Mouse (Mus musculus) lung, postnatal 4 days (tissue): ENCODE results near the gene Mrpl43.

Source experiments
- DNase-seq, 2 experiments: peaks; one replicate each; pipeline ENCODE4 v3.0.0; 2021

Gene Mrpl43

DNA sequence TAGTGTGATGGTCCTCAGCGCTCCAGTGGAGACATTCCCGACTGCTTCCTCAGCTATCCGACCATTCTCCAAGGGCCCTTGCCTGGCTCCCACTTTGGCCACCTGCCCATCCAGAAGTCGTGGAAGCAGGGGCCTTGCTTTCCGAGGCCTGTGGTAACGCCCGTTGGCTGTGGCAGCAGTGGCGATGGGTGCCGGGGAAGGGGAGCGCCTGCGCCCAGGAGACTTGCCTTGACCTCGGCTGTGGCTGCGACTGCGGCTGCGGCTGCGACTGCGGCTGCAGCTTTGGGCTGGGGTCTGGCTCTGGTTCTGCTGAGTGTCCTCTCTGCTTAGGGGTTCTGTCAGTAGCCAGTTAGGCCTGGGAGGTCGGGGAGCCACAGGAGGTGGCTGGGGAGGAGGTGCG is 22.5 kb upstream of the Mrpl43 start:
- peak in 1 of 2 experiments; percentile 30 for DNase-seq

DNA sequence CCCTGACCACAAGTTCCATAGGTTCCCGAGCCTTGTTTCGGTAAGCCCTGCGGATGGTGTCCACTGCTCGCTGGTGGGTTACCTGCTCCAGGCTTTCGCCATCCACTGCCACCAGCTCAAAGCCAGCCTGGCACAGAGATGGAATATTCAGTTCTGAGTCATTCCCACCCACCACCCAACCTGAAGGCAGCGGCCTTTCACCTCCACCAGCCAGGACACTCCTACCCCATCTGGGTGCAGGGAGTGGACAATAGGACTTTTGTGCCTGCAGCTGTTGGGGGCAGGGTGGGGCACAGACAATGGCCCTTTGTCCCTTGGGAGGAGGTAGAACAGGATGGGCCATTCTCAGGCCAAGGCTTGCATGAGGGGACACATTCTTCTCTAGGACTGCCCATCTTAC is 21.6 kb upstream of the Mrpl43 start:
- peak in 1 of 2 experiments; percentile 22 for DNase-seq

DNA sequence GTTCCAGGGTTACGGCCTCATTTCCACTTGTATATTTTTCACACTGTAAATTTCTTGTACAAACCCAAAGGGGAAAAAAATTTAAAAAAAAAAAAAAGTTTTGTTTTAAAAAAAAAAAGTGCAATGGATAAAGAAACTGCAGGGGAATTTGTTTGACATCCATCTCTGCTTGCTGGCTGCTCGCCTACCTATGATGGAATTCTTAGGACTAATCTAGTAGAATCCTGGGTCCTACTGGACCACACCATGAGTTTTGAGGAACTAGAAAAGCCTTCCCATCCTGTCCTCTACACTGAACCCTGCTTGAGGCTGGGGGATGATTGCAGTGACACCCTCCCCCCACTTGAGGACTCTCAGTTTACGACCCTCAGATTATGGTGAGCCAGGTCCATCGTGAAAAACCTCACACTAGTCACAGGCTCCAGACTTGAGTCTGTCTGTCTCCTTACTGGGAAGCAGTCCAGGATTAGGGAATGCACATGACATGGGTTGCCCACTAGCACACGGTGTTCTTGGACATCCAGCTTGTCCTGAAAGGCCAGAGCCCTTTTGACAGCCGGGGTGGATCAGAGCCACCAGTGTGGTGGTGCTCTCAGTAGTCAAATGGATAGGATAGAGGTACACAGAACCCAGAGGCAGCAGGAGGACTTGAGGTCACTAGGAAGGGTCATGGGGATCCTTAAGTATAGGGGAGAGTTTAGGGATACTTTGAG is 20.9 kb upstream of the Mrpl43 start:
- DNase-seq = peak in 1 of 2 experiments; percentile 18

DNA sequence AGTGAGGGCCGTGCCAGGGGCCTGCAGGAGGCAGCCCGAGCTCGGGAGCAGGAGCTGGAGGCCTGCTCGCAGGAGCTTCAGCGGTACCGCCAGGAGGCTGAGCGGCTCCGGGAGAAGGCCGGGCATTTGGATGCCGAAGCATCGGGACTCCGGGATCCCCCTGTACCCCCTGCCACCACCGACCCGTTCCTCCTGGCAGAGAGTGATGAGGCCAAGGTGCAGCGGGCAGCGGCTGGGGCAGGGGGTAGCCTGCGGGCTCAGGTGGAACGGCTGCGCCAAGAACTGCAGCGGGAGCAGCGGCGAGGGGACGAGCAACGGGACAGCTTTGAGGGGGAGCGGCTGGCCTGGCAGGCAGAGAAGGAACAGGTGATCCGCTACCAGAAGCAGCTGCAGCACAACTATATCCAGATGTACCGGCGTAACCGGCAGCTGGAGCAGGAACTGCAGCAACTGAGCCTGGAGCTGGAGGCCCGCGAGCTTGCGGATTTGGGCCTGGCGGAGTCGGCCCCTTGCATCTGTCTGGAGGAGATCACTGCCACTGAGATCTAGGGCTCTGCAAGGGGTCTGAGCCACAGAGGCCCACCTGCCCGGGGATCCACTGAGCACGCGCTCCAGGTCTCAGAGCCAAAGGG is 19.8 kb upstream of the Mrpl43 start:
- DNase-seq = peak in 1 of 2 experiments; percentile 28

DNA sequence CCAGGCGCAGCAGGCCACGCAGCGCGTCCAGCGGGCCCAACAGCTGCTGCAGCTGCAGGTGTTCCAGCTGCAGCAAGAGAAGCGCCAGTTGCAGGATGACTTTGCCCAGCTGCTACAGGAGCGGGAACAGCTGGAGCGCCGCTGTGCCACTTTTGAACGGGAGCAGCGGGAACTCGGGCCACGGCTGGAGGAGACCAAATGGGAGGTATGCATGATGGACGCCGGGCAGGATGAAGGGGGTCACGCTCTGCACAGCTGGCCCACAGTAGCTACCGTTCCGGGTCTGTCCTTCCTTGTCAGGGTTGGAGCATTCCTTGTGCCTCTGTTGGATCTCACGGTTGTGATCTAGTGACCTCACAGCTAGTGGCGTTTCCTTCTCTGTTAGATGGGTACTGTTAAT is 18.5 kb upstream of the Mrpl43 start:
- peak in 1 of 2 experiments; percentile 35 for DNase-seq

DNA sequence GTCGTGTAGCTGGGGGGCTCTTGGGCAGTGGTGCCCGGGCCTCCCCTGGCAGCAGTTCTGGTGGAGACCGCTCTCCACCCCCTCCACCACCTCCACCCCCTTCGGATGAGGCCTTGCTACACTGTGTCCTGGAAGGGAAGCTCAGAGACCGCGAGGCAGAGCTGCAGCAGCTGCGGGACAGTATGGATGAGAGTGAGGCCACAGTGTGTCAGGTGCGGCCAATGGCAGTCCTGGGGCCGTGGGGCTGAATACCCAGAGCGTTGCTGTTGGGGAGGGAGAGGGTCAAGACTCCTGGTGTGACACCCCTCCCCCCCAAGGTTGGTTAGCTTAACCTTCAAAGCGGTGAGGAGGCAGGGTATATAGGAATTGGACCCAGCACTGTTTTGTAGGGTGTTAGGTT is 17.8 kb upstream of the Mrpl43 start:
- DNase-seq = no peak

DNA sequence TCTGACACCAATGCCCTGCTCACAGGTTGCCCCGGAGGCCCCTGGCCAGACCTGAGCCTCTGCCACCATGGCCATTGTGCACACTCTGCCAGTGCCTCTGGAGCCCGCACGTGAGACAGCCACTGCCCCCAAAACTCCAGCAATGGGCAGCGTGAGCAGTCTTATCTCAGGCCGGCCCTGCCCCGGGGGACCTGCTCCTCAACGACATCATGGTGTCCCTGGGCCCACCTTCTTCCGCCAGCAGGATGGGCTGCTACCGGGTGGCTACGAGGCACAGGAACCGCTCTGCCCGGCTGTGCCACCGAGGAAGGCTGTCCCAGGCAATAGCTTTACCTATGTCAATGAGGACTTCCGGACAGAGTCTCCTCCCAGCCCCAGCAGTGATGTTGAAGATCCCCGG is 15.1 kb upstream of the Mrpl43 start:
- DNase-seq = no peak

DNA sequence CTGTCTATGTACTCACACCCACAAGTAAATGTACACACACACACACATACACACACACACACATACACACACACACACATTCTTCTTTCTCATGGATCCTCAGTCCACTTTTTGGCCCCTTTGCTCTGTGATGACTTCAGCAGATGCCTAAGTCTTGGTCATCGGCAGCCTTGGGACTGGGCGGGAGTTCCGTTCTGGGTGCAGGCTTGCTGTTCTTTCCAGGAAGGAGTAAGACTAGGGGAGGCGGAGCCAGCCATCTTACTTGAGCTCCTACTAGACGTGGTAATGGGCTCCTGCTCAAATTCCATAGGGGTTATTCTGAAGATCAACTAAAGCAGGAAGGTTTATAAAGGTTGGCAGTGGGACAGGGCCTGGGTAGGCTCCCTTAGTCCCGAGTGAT is 14.1 kb upstream of the Mrpl43 start:
- peak; percentile 64 to 74 for DNase-seq

DNA sequence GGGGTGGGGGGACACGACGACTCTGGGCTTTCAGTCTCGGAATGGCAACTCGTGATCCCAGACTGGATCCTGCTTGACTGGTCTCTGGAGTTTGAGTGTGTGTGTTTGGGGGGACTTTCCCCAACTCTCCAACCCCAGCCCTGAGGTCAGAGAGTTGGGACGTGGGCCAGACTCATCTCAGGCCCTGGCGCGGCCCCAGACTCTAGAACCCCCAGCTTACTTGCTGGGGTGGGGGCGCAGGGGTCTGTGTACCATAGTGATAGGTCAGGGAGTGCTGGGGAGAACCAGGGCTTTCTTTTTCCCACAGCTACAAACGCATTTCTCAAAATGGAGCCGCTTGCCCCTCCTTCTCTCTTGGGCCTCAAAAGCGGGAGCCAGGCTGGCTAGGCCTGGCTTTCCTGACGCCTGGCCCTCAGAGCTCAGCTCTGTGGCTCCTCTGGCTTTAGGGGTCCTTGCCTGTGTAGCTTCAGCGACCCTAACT is 12.1 kb upstream of the Mrpl43 start:
- DNase-seq = peak; percentile 50 to 58

DNA sequence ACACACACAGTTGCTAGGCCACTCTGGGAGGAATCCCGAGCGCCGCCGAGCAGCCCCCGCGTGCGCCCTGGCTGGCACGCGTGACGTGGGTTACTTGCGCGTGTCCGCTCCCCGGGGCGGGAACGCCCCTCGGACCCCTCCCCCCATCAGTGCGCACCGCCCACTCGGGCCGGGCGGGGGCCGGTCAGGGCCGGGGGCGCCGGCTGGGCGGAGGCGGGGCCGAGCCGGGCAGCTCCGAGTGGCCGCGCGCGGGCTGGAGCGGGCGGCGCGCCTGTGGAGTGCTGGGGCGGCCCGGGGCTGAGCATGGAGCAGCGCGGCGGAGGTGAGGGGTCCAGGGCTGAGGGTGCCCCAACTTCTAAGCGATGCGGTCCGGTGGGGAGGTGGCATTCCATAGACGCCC is 11.7 kb upstream of the Mrpl43 start:
- DNase-seq = peak; percentile 94 to 97

DNA sequence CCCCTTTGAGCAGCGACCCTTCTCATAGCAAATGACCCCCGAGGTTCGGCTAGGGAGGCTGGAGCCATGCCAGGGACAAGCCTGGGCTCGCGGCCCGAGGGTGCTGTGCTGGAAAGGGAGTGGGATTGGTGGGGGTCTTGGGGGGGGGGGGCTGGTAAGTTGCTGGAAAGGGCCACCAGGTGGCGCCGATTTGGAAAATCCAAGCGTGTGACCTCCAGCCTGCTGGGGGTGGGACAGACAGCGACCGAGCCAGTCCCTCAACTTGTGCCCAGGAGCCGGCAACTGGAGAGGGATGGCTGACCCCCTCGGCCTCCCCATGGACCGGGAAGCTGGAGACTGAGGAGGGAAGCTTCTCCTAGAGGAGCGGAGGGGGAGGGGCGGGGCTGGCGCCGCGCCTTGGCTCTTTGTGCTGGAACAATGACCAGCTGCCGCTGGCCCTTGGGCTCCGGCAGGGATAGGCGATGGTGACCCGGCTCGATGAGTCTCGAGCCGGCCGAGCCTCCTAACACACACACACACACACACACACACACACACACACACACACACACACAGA is 11.1 kb upstream of the Mrpl43 start:
- DNase-seq = peak; percentile 87 to 93

DNA sequence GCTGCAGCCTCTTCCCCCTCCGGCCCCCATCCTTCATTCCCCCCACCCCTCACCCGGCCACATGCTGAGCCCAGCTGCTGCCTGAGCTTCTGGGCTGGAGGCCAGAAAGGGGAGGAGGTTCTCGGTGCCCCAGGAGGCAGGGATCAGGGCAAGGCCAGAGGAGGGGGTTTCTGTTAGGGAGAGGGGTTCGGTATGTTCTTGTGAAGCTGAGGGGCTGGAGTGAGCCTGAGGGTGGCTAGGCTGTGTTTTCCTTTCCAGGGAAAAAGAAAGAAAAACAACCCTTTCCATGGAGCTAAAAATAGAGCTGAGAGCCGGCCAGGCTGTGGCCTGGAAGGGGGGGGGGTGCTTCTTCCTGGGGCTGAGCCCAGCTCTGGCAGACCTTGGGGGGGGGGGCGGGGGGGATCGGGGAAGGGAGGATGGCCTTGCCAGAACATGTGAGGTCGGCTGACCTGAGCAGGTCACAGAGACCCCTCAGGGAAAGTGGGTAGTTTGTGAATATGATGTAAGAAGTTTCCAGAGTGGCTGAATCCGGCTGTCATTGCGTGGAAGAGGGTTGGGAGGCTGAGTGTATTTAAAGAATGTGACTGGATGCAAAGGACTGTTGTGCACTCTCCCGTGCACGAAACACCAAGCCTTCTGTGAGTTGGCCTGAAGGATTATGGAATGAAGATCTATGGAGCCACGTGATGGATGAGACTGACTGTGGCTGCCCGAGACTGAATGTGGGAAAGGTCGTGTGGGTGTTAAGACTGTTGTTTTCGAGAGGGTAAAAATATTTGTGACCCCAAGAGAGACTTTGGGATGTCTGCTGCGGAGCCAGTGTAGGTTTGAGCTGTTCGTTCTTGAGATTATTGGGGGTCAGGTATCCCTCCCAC is 10.3 kb upstream of the Mrpl43 start:
- peak; percentile 85 to 91 for DNase-seq

DNA sequence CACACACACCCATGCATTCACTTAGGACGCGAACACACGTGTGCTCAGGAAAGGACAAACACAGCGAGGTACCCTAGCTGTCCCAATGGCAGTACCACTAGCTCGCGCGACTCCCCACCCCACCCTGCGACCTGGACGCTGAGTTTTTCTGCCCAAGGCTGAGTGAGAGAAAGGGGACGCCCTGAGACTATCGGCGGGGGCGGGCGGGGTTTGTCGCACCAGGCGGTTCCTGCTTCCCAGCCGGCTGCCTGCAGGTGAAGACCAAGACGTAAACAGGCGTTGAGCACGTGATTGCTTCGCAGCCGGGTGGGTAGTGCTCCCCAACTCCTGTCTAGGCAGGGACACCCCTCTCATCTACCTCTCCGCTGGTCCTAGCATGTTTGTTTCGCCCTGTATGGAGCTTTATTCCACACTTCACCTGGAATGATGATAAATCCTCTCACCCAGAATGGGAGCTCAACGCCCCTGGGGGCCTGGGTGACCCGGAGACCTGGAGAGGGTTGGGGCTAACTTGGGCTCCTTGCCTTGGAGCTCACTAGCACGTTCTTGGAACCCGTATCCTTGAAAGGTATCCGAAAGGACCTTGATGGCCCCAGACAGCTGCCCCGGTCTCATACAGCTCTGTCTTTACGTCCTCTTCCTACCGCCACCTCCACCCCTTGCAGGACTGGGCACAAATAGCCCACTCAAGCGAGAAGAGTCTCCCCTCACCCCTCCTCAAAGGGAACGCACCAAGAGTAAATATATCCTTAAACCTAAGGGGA is 9.5 kb upstream of the Mrpl43 start:
- peak; percentile 68 to 80 for DNase-seq

DNA sequence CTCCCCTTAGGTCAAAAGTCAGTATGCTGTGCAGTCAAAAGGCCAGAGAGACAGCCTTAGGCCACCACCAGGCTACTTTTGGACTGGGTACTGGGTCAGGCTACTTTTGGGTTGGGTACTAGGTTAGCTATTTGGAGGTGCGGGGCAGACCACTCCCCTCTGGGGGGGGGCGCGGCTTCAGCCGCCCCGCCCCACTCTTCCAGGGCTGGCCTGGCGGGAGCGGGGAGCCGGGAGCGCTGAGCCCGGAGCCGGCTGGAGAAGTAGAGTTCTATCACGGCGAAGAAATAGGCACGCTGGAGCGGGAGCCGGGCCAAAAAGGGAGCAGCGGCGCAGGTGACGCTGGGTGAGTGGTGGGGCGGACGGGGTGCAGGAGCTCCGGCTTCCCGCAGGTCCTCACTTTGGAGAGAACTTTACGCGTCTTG is 8.8 kb upstream of the Mrpl43 start:
- DNase-seq = peak; percentile 77 to 83

DNA sequence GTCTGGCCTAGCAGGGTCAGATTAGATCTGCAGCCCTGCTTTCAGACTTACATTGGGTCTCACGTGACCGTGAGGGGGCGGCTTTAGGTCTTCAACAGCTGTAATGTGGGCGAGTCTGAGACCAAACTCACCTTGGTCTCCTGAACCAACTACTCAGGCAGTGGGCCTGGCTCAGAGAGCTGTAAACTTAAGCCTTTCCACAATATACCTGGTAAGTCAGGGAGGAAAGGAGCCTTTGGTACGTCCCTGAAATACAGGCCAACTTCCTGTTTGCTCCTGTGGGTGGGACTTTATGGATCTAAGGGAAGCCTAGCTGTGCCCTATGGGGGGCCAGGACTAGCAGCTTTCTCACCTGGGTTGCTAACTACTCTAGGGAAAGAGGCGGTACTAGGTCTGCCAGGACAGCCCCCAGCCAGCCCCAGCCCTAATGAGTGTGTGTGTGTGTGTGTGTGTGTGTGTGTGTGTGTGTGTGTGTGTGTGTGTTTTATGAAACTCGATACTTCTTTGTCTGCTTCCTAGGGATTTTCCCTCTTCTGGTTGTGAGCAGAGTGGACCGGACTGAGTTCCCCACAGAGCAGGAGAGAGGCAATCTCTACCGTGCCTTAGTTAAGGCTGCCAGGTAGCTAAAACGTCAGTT is 8.2 kb upstream of the Mrpl43 start, which contains the start of gene Lzts2:
Lzts2 (plus strand) TSS at position 80 of the 637 bp plus-strand sequence.
- peak; percentile 34 to 66 for DNase-seq

DNA sequence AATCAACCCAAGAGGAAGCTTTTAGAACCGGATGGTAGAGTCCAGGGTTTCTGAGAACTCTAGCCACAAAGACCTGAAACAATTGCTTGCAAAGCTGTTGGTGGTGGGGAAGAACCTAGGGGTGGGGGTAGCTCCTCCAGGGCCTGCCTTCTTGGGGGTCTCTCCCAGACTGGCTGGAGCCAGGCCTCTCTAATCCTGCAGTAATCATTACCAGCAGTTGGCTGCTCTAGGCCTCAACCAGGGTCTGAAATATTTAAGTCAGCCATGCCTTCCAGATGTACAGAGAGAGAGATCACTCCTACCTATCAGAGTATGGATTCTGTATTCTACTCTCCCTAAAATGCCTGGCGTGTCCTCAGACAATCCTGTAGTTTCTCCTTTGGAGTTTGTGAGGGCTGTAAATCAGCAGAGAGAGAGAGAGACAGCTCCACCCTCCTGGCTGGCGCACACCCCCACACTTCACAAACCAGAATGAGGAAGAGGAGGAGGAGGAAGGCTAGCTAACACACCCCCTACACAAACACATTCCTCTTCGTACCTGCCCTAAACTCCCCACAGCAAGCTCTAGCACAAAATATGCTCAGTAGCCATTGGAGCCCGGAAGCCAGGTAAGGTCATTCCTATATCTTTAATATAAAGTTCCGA is 7.5 kb upstream of the Mrpl43 start:
- no peak for DNase-seq

DNA sequence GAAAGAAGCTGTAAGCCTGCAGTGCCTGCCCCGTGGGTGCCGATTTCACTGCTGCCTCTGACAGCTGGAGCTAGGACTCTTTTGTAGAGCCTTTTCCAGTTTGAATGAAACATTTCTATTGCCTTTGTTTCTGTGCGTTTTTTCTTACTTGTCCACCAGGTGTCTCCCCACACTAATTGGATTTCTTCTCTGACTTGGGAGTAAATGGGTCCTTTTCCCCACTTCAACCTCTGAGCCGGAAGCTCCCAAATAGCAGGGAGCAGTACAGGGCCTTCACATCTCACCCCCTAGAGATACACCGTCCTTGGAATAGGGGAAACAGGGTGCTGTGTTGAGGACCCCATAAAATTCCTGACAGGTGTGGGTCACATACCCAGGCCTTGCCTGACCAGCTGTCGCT is 6.4 kb upstream of the Mrpl43 start:
- DNase-seq = peak in 1 of 2 experiments; percentile 54

DNA sequence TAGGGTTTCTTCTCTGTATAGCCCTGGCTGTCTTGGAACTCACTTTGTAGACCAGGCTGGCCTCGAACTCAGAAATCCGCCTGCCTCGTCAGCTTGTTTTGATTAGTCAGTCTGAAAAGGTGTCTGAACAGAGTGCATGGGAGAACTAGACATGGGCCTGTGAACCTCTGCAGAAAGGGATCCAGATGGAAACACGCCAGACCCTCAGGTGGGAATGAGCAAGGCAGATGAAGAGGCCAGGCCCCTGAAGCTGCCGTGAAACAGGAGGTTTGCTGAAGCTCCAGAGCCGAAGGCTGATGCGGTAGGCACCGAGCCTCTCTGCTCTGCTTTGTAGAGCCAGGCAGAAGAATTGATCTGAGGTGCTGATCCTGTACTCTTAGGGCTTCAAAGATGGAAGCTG is 6.0 kb upstream of the Mrpl43 start:
- no peak for DNase-seq

DNA sequence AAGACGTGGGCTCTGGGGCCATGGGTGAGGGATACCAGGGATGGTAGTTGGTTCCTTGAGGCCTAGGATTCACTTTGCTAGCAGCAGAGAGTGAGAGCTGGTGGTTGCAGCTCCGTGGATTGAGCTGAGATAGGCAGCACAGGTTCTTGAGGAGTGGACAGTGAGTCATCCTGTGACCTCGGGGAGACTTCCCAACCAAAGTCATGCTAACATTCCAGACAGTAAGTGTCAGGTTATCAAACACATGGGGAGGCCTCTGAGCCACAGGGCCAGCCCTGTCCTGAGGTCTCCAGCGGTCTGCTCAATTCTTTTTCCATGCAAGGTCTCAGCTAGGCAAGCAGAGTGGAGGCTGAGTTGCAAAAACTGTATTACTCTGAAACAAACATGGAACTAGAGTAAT is 4.4 kb upstream of the Mrpl43 start:
- no peak for DNase-seq

DNA sequence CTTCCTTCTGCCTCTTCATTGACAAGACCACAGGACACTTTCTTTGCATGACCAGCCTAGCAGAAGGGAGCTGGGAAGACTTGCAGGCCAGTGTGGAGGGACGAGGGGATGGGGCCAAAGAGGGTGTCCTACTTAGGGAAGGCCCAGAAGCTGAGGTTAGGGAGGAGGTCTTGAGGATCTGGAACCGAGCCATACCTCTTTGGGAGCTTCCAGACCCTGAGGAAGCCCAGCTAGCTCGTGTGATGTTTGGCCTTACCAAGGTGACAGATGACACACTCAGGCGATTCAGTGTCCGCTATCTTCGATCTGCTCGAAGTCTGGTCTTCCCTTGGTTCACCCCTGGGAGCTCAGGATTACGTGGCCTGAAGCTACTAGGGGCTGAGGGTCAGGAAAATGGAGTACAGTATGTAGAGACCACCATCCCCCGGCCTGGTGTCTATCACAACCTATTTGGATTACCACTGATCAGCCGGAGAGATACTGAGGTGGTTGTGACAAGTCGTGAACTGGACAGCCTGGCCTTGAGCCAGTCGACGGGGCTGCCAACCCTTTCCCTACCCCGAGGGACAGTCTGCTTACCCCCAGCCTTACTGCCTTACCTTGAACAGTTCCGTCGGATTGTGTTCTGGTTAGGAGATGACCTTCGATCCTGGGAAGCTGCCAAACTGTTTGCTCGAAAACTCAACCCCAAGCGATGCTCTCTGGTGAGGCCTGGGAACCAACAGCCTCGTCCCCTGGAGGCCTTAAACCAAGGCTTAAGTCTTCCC is 1.4 kb upstream of the Mrpl43 start:
- no peak for DNase-seq
